Mouse (Mus musculus): ENCODE measurements around the gene Rmi2.

GRCm38 (mm10) chr16:10825840-10826239 lies 9.0 kb upstream of the Rmi2 start:
- TF ChIP-seq CTCF (IDR thresholded peaks at IDR 0.05; ENCODE audit: low read depth, low read length) (no peak), POLR2AphosphoS5 (IDR thresholded peaks at IDR 0.05; ENCODE audit: insufficient replicate concordance, low read depth, low read length) (no peak), GATA1 (IDR thresholded peaks at IDR 0.05; ENCODE audit: borderline replicate concordance, low read length) (no peak)
